Mouse (Mus musculus) lung, postnatal 0 days (tissue): ENCODE data around the gene Ccdc189. TPM values are rescaled to one million over a fixed set of nuclear protein-coding genes. Genes with fewer than 3 reads are reported as not detected.

ENCODE experiments used
- ATAC-seq: fragments of 200-750 bp; cut with Nextera tagmentation; 2 replicates; pipeline ENCODE4 v1.8.0; 2017; ENCODE audit warnings: moderate library complexity
- DNase-seq: peaks from one replicate; pipeline ENCODE4 v3.0.0-alpha.2; 2016; ENCODE audit warnings: low spot score
- H3K27ac ChIP-seq: fragments of 300-500 bp; sonication (generic); 2 replicates; pipeline ENCODE4 v1.5.1; 2014; ENCODE audit warnings: antibody characterized with exemption, mild to moderate bottlenecking, low read length, mixed read lengths
- H3K27me3 ChIP-seq: fragments of 300-500 bp; sonication (generic); replicated peaks from 2 replicates; pipeline ENCODE4 v1.6.1; 2014; ENCODE audit warnings: low read length, mixed read lengths; ENCODE audit not compliant: insufficient read depth
- H3K36me3 ChIP-seq: fragments of 300-500 bp; sonication (generic); 2 replicates; pipeline ENCODE4 v1.6.1; 2014; ENCODE audit warnings: low read length, mixed read lengths; ENCODE audit not compliant: insufficient read depth
- H3K4me1 ChIP-seq: fragments of 300-500 bp; sonication (generic); 2 replicates; pipeline ENCODE4 v1.6.1; 2014; ENCODE audit warnings: antibody characterized with exemption, low read depth, low read length, mixed read lengths; ENCODE audit not compliant: insufficient read depth
- H3K4me2 ChIP-seq: fragments of 300-500 bp; sonication (generic); replicated peaks from 2 replicates; pipeline ENCODE4 v1.6.1; 2014; ENCODE audit warnings: low read depth, mild to moderate bottlenecking, low read length, moderate library complexity, mixed read lengths
- H3K4me3 ChIP-seq: fragments of 300-500 bp; sonication (generic); 2 replicates; pipeline ENCODE4 v1.5.1; 2014; ENCODE audit warnings: low read depth, low read length
- H3K9ac ChIP-seq: fragments of 300-500 bp; sonication (generic); replicated peaks from 2 replicates; pipeline ENCODE4 v1.6.1; 2014; ENCODE audit warnings: low read depth, mild to moderate bottlenecking
- H3K9me3 ChIP-seq: fragments of 300-500 bp; sonication (generic); 2 replicates; pipeline ENCODE4 v1.6.1; 2016; ENCODE audit warnings: low read length, mixed read lengths
- CTCF ChIP-seq: IDR thresholded peaks from 2 replicates; pipeline ENCODE4 v1.5.1; 2016; ENCODE audit warnings: antibody characterized with exemption, mild to moderate bottlenecking
- EP300 ChIP-seq: IDR thresholded peaks from 2 replicates; pipeline ENCODE4 v1.6.1; 2016; ENCODE audit warnings: antibody characterized with exemption, mild to moderate bottlenecking, control low read depth
- WGBS: fragments of 180-500 bp; shearing (Covaris S2); extraction: QIAGEN DNeasy Blood & Tissue Kit; methylation state at CpG from one replicate; pipeline ENCODE4 v1.1.7; 2014; 5-methylcytosine and 5-hydroxymethylcytosine counted together
- polyA plus RNA-seq: library from polyadenylated mRNA; unstranded; fragments of >200 nt; fragmentation: Nextera tagmentation; extraction: Ambion mirVana; gene quantifications from 2 replicates; pipeline ENCODE4 v1.2.1, GENCODE M21; 2015

Ccdc189 gene
- polyA plus RNA-seq, 1 experiment from 2014 or later, result 28.8 TPM

GRCm38 (mm10) chr7:127617962-127618361, 29.6 kb upstream of the Ccdc189 start:
- H3K4me1 ChIP-seq, result peaks cover 3% of the 10 kb centered on the region; the same call in 1 of the 2 replicates
- no peak overlapping the region for H3K9ac ChIP-seq
- WGBS, result 57% methylated on average over 2 of the region's 2 CpGs
- H3K9me3 ChIP-seq, result no peaks in the 10 kb centered on the region
- DNase-seq, result no peak
- no peak for ATAC-seq
- H3K36me3 ChIP-seq, result no peaks in the 10 kb centered on the region
- H3K4me2 ChIP-seq, result no peak overlapping the region
- H3K4me3 ChIP-seq, result no peak overlapping the region
- no peak for TF ChIP-seq EP300
- no peak for TF ChIP-seq CTCF
- H3K27ac ChIP-seq, result no peak overlapping the region
- H3K27me3 ChIP-seq, result no peaks in the 10 kb centered on the region

GRCm38 (mm10) chr7:127616881-127617280, 28.5 kb upstream of the Ccdc189 start:
- no peak for ATAC-seq
- no peak overlapping the region for H3K4me3 ChIP-seq
- no peak overlapping the region for H3K9ac ChIP-seq
- no peak overlapping the region for H3K27ac ChIP-seq
- H3K27me3 ChIP-seq, result no peaks in the 10 kb centered on the region
- TF ChIP-seq EP300 (no peak), CTCF (no peak)
- H3K4me1 ChIP-seq, result peaks cover 3% of the 10 kb centered on the region; the same call in 1 of the 2 replicates
- no peak overlapping the region for H3K4me2 ChIP-seq
- no peaks in the 10 kb centered on the region for H3K9me3 ChIP-seq
- DNase-seq, result no peak
- 54% methylated on average over 1 of the region's 1 CpGs for WGBS
- H3K36me3 ChIP-seq, result peaks cover 7% of the 10 kb centered on the region; the same call in 1 of the 2 replicates

DNA sequence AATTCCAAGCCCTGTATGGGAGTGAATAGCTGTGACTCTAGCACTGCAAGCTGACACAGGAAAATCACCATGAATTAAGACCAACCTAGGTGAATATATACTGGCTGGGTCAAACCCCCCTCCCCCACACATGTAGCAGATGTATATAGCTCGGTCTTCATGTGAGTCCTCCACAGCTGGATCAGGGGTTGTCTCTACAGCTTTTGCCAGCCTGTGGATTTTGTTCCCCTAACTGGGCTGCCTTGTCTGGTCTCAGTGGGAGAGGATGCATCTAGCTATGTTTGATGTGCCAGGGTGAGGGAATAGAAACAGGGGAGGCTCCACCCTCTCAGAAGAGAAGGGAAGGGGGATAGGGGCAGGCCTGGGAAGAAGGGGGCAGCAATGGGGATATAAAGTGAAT, 27.9 kb upstream of the Ccdc189 start:
- Histone ChIP-seq H3K4me1 (peaks cover 3% of the 10 kb centered on the region; the same call in 1 of the 2 replicates), H3K4me3 (no peak overlapping the region), H3K36me3 (peaks cover 12% of the 10 kb centered on the region; the same call in 1 of the 2 replicates), H3K9ac (no peak overlapping the region), H3K9me3 (no peaks in the 10 kb centered on the region), H3K27me3 (no peaks in the 10 kb centered on the region), H3K27ac (no peak overlapping the region), H3K4me2 (no peak overlapping the region)
- TF ChIP-seq EP300 (no peak), CTCF (no peak)
- WGBS, result 29% methylated on average over 1 of the region's 1 CpGs
- ATAC-seq (no peak), DNase-seq (no peak)

DNA sequence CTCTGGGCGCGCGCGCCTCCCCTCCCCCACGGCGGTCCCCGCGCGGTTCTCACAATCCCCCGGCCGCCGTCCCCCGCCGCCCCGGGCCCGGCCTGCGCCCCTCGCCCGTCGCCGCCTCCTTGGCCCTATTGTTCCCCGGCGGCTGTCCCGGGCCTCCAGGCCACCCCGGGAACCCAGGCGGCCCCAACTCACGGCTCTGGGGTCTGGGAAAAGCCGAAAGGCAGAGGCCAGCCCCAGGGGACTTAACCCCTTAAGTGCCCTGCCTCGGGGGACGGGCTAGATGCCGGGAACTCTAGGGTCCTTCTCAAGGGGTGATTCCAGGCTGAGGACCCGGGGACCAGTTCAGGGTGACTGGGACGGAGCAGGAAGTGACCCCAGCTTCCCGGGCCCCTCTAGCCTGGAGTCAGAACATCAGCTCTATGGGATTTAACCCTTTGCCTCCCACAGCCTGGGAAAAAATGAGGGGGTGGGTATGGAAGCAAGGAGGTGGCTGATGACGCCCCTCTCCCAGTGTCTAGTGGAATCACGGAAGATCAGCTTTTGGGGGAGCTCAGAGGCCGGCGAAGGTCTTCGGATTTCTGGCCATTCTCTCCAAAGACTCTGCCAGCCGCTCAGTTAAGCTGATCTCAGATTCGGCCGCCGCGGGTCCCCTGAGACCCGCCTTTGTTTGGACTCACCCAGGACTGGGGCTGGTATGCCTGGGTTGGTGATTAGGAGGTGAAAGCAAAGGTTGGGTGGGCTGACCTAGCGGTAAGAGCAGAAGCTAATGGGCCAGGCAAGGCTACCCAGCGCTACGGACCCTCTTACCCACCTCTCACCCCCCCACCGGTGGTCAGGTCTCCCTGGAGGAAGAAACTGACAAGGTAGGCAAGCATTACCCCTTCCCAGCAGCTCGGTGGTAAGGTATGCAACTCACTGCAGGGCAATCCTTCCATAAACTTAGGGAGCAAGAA, 26.8 kb upstream of the Ccdc189 start, which contains the start of gene Zfp629:
Gene Zfp629, minus strand, starts transcription at position 907 of the 953 bp plus-strand sequence.
- H3K4me1 ChIP-seq, result peaks cover 3% of the 10 kb centered on the region; the same call in 1 of the 2 replicates
- H3K36me3 ChIP-seq, result peaks cover 24% of the 10 kb centered on the region; the same call in 1 of the 2 replicates
- no peaks in the 10 kb centered on the region for H3K9me3 ChIP-seq
- H3K27me3 ChIP-seq, result no peaks in the 10 kb centered on the region
- peak within 1 kb of the TSS; percentile 95 for H3K9ac ChIP-seq
- peak within 1 kb of the TSS; percentile 86 for H3K4me2 ChIP-seq
- 0% methylated on average over 37 of the region's 50 CpGs for WGBS
- H3K4me3 ChIP-seq, result peak within 1 kb of the TSS; percentile 96
- peak; percentile 93 for ATAC-seq
- H3K27ac ChIP-seq, result peak within 1 kb of the TSS; percentile 89
- peak; percentile 89 for DNase-seq
- TF ChIP-seq CTCF (no peak), EP300 (0 out of 2 replicates have a peak, but pooled peaks have one; percentile 18)

DNA sequence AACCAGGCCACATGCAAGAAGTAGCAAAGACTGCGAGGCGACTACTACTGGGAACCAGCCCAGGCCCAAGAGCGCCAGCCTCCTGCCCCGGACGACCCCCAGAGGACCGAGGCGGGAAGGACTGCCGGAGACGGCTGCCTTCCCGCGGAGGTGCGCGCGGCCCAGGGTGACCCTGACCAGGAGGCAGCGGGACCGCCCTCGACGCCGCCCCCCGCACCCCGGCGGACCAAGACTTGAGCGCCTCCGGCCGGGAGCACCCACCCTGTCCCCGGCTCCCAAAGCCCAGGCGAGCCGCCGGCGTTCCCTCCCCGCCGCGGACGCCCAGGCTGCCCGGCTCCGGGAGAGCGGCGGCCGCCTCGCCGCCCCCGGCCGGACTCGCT, 26.1 kb upstream of the Ccdc189 start:
- ATAC-seq (peak; percentile 69), DNase-seq (peak; percentile 54)
- peaks cover 3% of the 10 kb centered on the region; the same call in 1 of the 2 replicates for H3K4me1 ChIP-seq
- no peak for TF ChIP-seq CTCF
- no peak for TF ChIP-seq EP300
- peak overlapping the region; percentile 95 for H3K9ac ChIP-seq
- peak overlapping the region; percentile 89 for H3K27ac ChIP-seq
- no peaks in the 10 kb centered on the region for H3K9me3 ChIP-seq
- H3K4me3 ChIP-seq, result peak overlapping the region; percentile 96
- H3K36me3 ChIP-seq, result peaks cover 28% of the 10 kb centered on the region; the same call in 1 of the 2 replicates
- 0% methylated on average over 29 of the region's 44 CpGs for WGBS
- peak overlapping the region; percentile 86 for H3K4me2 ChIP-seq
- no peaks in the 10 kb centered on the region for H3K27me3 ChIP-seq

DNA sequence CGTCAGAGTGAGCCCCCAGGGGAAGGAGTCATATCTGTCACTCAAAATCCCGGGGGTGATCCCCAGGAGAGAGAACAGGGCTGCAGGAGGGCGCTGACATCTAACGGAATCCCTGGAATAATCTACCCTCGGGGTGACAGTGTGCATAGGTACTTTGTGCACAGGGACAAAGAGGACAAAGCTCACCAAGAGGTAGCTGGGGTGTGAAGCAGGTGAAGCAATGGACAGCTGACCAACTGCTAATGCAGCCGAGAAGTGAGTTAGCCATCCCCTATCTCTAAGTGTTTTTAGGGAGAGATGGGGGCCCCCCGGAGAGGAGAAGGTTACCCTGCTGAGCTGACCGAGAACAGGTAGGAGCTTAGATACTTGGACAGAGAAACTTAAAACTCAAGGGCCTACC, 25.7 kb upstream of the Ccdc189 start:
- H3K9ac ChIP-seq, result peak overlapping the region; percentile 95
- H3K9me3 ChIP-seq, result no peaks in the 10 kb centered on the region
- ATAC-seq, result no peak
- WGBS, result 18% methylated on average over 8 of the region's 8 CpGs
- H3K27me3 ChIP-seq, result no peaks in the 10 kb centered on the region
- peak overlapping the region; percentile 96 for H3K4me3 ChIP-seq
- H3K27ac ChIP-seq, result peak overlapping the region; percentile 89
- H3K4me1 ChIP-seq, result peaks cover 3% of the 10 kb centered on the region; the same call in 1 of the 2 replicates
- H3K36me3 ChIP-seq, result peaks cover 28% of the 10 kb centered on the region; the same call in 1 of the 2 replicates
- DNase-seq, result no peak
- H3K4me2 ChIP-seq, result peak overlapping the region; percentile 86
- no peak for TF ChIP-seq EP300
- TF ChIP-seq CTCF, result no peak
